11 mouse cellular contexts compared by ENCODE assay signal in genomic region chr1:40873760-40874455, GRCm38 (mm10).
DNase-seq lines count a peak whose midpoint lies in the region; ATAC-seq and TF ChIP-seq lines count a peak whose summit lies in the region.
"Had no signal": no experiment of that assay in that cellular context is flagged by ENCODE, and none has a peak within 500 bp of the region (broad histone marks: within the 10 kb centered on the region; RNA-seq: fewer than 3 reads in every experiment).

No protein-coding gene starts in this region.

- H3K79me2 ChIP-seq in heart, adult 2 months (replicated peaks; ENCODE audit: control insufficient read depth, insufficient read depth, low read length) = no peaks in the 10 kb centered on the region

- no peak for TF ChIP-seq EP300 in heart, adult 2 months (IDR thresholded peaks at IDR 0.05; ENCODE audit: insufficient read depth, low read depth, low read length)

- intact Hi-C loops in heart, adult 2 months (cut with DNase I) = no loop called here
- intact Hi-C loops in heart, postnatal 25 days (cut with DNase I) = no loop called here
- intact Hi-C loops in heart, postnatal 10 days (cut with DNase I) = no loop called here

- no peak for TF ChIP-seq CTCF in heart, adult 2 months (IDR thresholded peaks at IDR 0.05)
- TF ChIP-seq CTCF in lung, embryonic 14.5 days (IDR thresholded peaks at IDR 0.05; ENCODE audit: low read depth) = no peak
- TF ChIP-seq CTCF in lung, adult 2 months (IDR thresholded peaks at IDR 0.05; ENCODE audit: insufficient read depth, low read length) = no peak

- WGBS in heart, adult 2 months = 54% methylated on average over 10 of the region's 10 CpGs
- 26% methylated on average over 10 of the region's 10 CpGs for WGBS in lung, embryonic 14.5 days
- WGBS in lung, adult 2 months = 38% methylated on average over 10 of the region's 10 CpGs
- WGBS in stomach, embryonic 14.5 days = 36% methylated on average over 10 of the region's 10 CpGs

- H3K36me3 ChIP-seq in heart, adult 2 months (ENCODE audit: control insufficient read depth, insufficient read depth, low read length) = no peaks in the 10 kb centered on the region
- no peaks in the 10 kb centered on the region for H3K36me3 ChIP-seq in lung, embryonic 14.5 days (ENCODE audit: insufficient read depth)
- no peaks in the 10 kb centered on the region for H3K36me3 ChIP-seq in stomach, embryonic 14.5 days (ENCODE audit: control insufficient read depth, insufficient read depth, low read length)
- H3K36me3 ChIP-seq: limb, embryonic 15.5 days had no signal

- peak overlapping the region; percentile 48 for H3K27ac ChIP-seq in heart, adult 2 months
- no peak overlapping the region; the same call in 1 of the 2 replicates for H3K27ac ChIP-seq in lung, embryonic 14.5 days (ENCODE audit: low read depth)
- no peak overlapping the region for H3K27ac ChIP-seq in stomach, embryonic 14.5 days (ENCODE audit: low read length)
- H3K27ac ChIP-seq: limb, embryonic 15.5 days had no signal

- no peak for TF ChIP-seq POLR2A in heart, adult 2 months (IDR thresholded peaks at IDR 0.05; ENCODE audit: insufficient read depth, low read depth, low read length)
- TF ChIP-seq POLR2A in lung, adult 2 months (IDR thresholded peaks at IDR 0.05; ENCODE audit: borderline replicate concordance, extremely low read depth, low read depth, low read length) = no peak

- DNase-seq in heart, adult 2 months = no peak
- no peak for DNase-seq in heart, postnatal 25 days (ENCODE audit: low spot score)
- DNase-seq in lung, embryonic 14.5 days = peak; percentile 69
- no peak for DNase-seq in lung, adult 2 months
- peak; percentile 9 to 10 for DNase-seq in heart, postnatal 10 days
- no peak for DNase-seq in urinary bladder, postnatal 14 days (ENCODE audit: low spot score)
- DNase-seq: adrenal gland, adult 8-10 months; lung, postnatal 36 days; right cerebral cortex, postnatal 4 days had no signal

- peak; percentile 3; the same call in 1 of the 2 replicates for ATAC-seq in lung, embryonic 14.5 days (ENCODE audit: insufficient read depth)
- ATAC-seq in stomach, embryonic 14.5 days (ENCODE audit: insufficient number of reproducible peaks, insufficient read depth, low FRiP score, low read depth) = no peak

- H3K4me1 ChIP-seq in heart, adult 2 months (ENCODE audit: control insufficient read depth, insufficient read depth, low read length) = peaks cover 3% of the 10 kb centered on the region
- H3K4me1 ChIP-seq in lung, embryonic 14.5 days (ENCODE audit: insufficient read depth) = no peaks in the 10 kb centered on the region
- no peaks in the 10 kb centered on the region for H3K4me1 ChIP-seq in lung, adult 2 months (ENCODE audit: control insufficient read depth, insufficient read depth, low read length)
- no peaks in the 10 kb centered on the region; the same call in 1 of the 2 replicates for H3K4me1 ChIP-seq in stomach, embryonic 14.5 days (ENCODE audit: control insufficient read depth, insufficient read depth, low read length)

- H3K27me3 ChIP-seq in heart, adult 2 months (ENCODE audit: control insufficient read depth, insufficient read depth, low read length) = no peaks in the 10 kb centered on the region
- 0 out of 2 replicates have a peak, but pooled peaks cover 3% of the 10 kb centered on the region for H3K27me3 ChIP-seq in lung, embryonic 14.5 days (ENCODE audit: insufficient read depth, low read length)
- H3K27me3 ChIP-seq in stomach, embryonic 14.5 days (ENCODE audit: control insufficient read depth, insufficient read depth, low read length) = no peaks in the 10 kb centered on the region
- H3K27me3 ChIP-seq: limb, embryonic 15.5 days had no signal

- H3K4me3 ChIP-seq in heart, adult 2 months = peak overlapping the region; percentile 42
- H3K4me3 ChIP-seq in lung, embryonic 14.5 days (ENCODE audit: low read depth, low read length) = peak overlapping the region; percentile 8; the same call in 1 of the 2 replicates
- no peak overlapping the region for H3K4me3 ChIP-seq in lung, adult 2 months (replicated peaks; ENCODE audit: extremely low read depth, low read depth, low read length)
- H3K4me3 ChIP-seq in stomach, embryonic 14.5 days (ENCODE audit: low read depth, low read length) = no peak overlapping the region
- H3K4me3 ChIP-seq: limb, embryonic 15.5 days had no signal

- no peaks in the 10 kb centered on the region for H3K9me3 ChIP-seq in lung, embryonic 14.5 days (ENCODE audit: low read depth, low read length)
- H3K9me3 ChIP-seq in stomach, embryonic 14.5 days (ENCODE audit: control insufficient read depth, low read depth, low read length) = no peaks in the 10 kb centered on the region
- H3K9me3 ChIP-seq: limb, embryonic 15.5 days had no signal

- peak overlapping the region; percentile 52 for H3K4me2 ChIP-seq in lung, embryonic 14.5 days
- peak overlapping the region; percentile 30; the same call in 1 of the 2 replicates for H3K4me2 ChIP-seq in stomach, embryonic 14.5 days (replicated peaks; ENCODE audit: low read depth, low read length)
- H3K4me2 ChIP-seq: limb, embryonic 15.5 days had no signal

- H3K9ac ChIP-seq in heart, adult 2 months (ENCODE audit: low read depth, low read length) = peak overlapping the region; percentile 46; the same call in 1 of the 2 replicates
- H3K9ac ChIP-seq in lung, embryonic 14.5 days = no peak overlapping the region
- H3K9ac ChIP-seq in stomach, embryonic 14.5 days (replicated peaks; ENCODE audit: low read depth, low read length) = no peak overlapping the region
- H3K9ac ChIP-seq: limb, embryonic 15.5 days had no signal

Comparison
In these comparisons a context has a peak if more than half of its experiments do, and no peak if none do; other contexts are left out.
1. DNase-seq: peak in lung, embryonic 14.5 days (single experiment) and heart, postnatal 10 days (2 of 2); none in heart, adult 2 months (0 of 2), heart, postnatal 25 days (single experiment), lung, adult 2 months (single experiment) and urinary bladder, postnatal 14 days (single experiment).
2. H3K4me3 ChIP-seq: peak in heart, adult 2 months (single experiment) and lung, embryonic 14.5 days (single experiment); none in lung, adult 2 months (single experiment) and stomach, embryonic 14.5 days (single experiment).